Mouse (Mus musculus) R1 (cell line): ENCODE measurements around the gene Dcaf17.

Experiments
- DNase-seq: peaks from one replicate; pipeline ENCODE4 v3.0.0-alpha.2; 2018; ENCODE audit warnings: low read depth, low spot score

The Dcaf17 gene

GRCm38 (mm10) chr2:71055300-71056114 is at the start of gene Dcaf17, which contains the start of gene Mettl8:
Gene Dcaf17 (plus strand): TSS chr2:71055328.
Gene Mettl8 (minus strand): TSS chr2:71055583.
- DNase-seq: peak; percentile 98

GRCm38 (mm10) chr2:71011816-71012215 is 43.3 kb upstream of the Dcaf17 start:
- DNase-seq: no peak

- DNase-seq: no peak
Measured at GRCm38 (mm10) chr2:71013521-71013920, 41.6 kb upstream of the Dcaf17 start.

GRCm38 (mm10) chr2:71019277-71019676 is 35.9 kb upstream of the Dcaf17 start:
- DNase-seq: no peak

- DNase-seq: no peak
Measured at GRCm38 (mm10) chr2:71019704-71020375, 35.3 kb upstream of the Dcaf17 start.

GRCm38 (mm10) chr2:71020674-71021073 is 34.5 kb upstream of the Dcaf17 start:
- DNase-seq: no peak

- peak; percentile 79 for DNase-seq
Measured at GRCm38 (mm10) chr2:71022991-71023390, 32.1 kb upstream of the Dcaf17 start.

GRCm38 (mm10) chr2:71023986-71024385 is 31.1 kb upstream of the Dcaf17 start:
- no peak for DNase-seq

- DNase-seq: no peak
Measured at GRCm38 (mm10) chr2:71025576-71026315, 29.4 kb upstream of the Dcaf17 start.

GRCm38 (mm10) chr2:71026787-71027186 is 28.3 kb upstream of the Dcaf17 start:
- peak; percentile 90 for DNase-seq

GRCm38 (mm10) chr2:71027631-71028030 is 27.5 kb upstream of the Dcaf17 start:
- DNase-seq: no peak

- DNase-seq: no peak
Measured at GRCm38 (mm10) chr2:71030663-71031062, 24.5 kb upstream of the Dcaf17 start.

- no peak for DNase-seq
Measured at GRCm38 (mm10) chr2:71031973-71032794, 22.9 kb upstream of the Dcaf17 start.

GRCm38 (mm10) chr2:71033014-71033413 is 22.1 kb upstream of the Dcaf17 start:
- no peak for DNase-seq

GRCm38 (mm10) chr2:71033987-71034386 is 21.1 kb upstream of the Dcaf17 start:
- DNase-seq: no peak

- DNase-seq: peak; percentile 28
Measured at GRCm38 (mm10) chr2:71037447-71037846, 17.7 kb upstream of the Dcaf17 start.

- DNase-seq: peak; percentile 67
Measured at GRCm38 (mm10) chr2:71039522-71040121, 15.5 kb upstream of the Dcaf17 start.

- no peak for DNase-seq
Measured at GRCm38 (mm10) chr2:71046151-71046550, 9.0 kb upstream of the Dcaf17 start.

GRCm38 (mm10) chr2:71046751-71047320 is 8.3 kb upstream of the Dcaf17 start:
- no peak for DNase-seq

- DNase-seq: peak; percentile 91
Measured at GRCm38 (mm10) chr2:71048896-71049295, 6.2 kb upstream of the Dcaf17 start.
